Mouse (Mus musculus): Measurements from ENCODE around the gene Rab26.

Rab26 gene

GRCm38 (mm10) chr17:24507806-24508460 lies 26.1 kb downstream of the Rab26 start:
- DNase-seq (ENCODE audit: low spot score), result no peak

GRCm38 (mm10) chr17:24507129-24507664 lies 26.8 kb downstream of the Rab26 start:
- no peak for DNase-seq (ENCODE audit: low spot score)

- no peak for DNase-seq (ENCODE audit: low spot score)
These were observed 27.5 kb downstream of the Rab26 start for GRCm38 (mm10) chr17:24506332-24507070.

GRCm38 (mm10) chr17:24505286-24505955 lies 28.6 kb downstream of the Rab26 start:
- no peak for DNase-seq (ENCODE audit: low spot score)

- DNase-seq (ENCODE audit: low spot score), result no peak
These were observed 29.9 kb downstream of the Rab26 start for GRCm38 (mm10) chr17:24504085-24504484.

- DNase-seq (ENCODE audit: low spot score), result no peak
These were observed 31.8 kb downstream of the Rab26 start for GRCm38 (mm10) chr17:24502208-24502607.

GRCm38 (mm10) chr17:24496026-24496425 lies 38.0 kb downstream of the Rab26 start:
- DNase-seq (ENCODE audit: low spot score), result no peak

GRCm38 (mm10) chr17:24495443-24495842 lies 38.6 kb downstream of the Rab26 start:
- DNase-seq (ENCODE audit: low spot score), result peak; percentile 63

- no peak for DNase-seq (ENCODE audit: low spot score)
These were observed 39.2 kb downstream of the Rab26 start for GRCm38 (mm10) chr17:24494627-24495335.

- no peak for DNase-seq (ENCODE audit: low spot score)
These were observed 43.6 kb downstream of the Rab26 start for GRCm38 (mm10) chr17:24490399-24490798.

- DNase-seq (ENCODE audit: low spot score), result no peak
These were observed 44.6 kb downstream of the Rab26 start for GRCm38 (mm10) chr17:24489265-24490030.

GRCm38 (mm10) chr17:24488662-24489264 lies 45.2 kb downstream of the Rab26 start:
- DNase-seq (ENCODE audit: low spot score), result no peak

- no peak for DNase-seq (ENCODE audit: low spot score)
These were observed 45.8 kb downstream of the Rab26 start, which contains the start of gene Caskin1 for GRCm38 (mm10) chr17:24488186-24488661. Caskin1 (plus strand) TSS chr17:24488601.

- no peak for DNase-seq (ENCODE audit: low spot score)
These were observed 48.7 kb downstream of the Rab26 start for GRCm38 (mm10) chr17:24485090-24485860.

- DNase-seq (ENCODE audit: low spot score), result no peak
These were observed 50.5 kb downstream of the Rab26 start for GRCm38 (mm10) chr17:24483495-24483894.

- no peak for DNase-seq (ENCODE audit: low spot score)
These were observed 52.8 kb downstream of the Rab26 start for GRCm38 (mm10) chr17:24481027-24481815.

GRCm38 (mm10) chr17:24480201-24480826 lies 53.7 kb downstream of the Rab26 start:
- DNase-seq (ENCODE audit: low spot score), result no peak

GRCm38 (mm10) chr17:24479431-24479830 lies 54.6 kb downstream of the Rab26 start:
- DNase-seq (ENCODE audit: low spot score), result no peak

Measured in layer of hippocampus, adult 9-10 months (tissue).